Mouse (Mus musculus) midbrain, embryonic 15.5 days (tissue): ENCODE data around the gene Unc13b. TPM values are rescaled to one million over a fixed set of nuclear protein-coding genes. Genes with fewer than 3 reads are reported as not detected.

Source experiments
- ATAC-seq: fragments of 200-750 bp; cut with Nextera tagmentation; replicated peaks from 2 replicates; pipeline ENCODE4 v1.8.0; 2017; ENCODE audit warnings: moderate TSS enrichment
- H3K27ac ChIP-seq: fragments of 300-500 bp; sonication (generic); 2 replicates; pipeline ENCODE4 v1.5.1; 2015; ENCODE audit warnings: mild to moderate bottlenecking, inconsistent platforms
- H3K27me3 ChIP-seq: fragments of 300-500 bp; sonication (generic); replicated peaks from 2 replicates; pipeline ENCODE4 v1.6.1; 2015; ENCODE audit warnings: inconsistent platforms
- H3K36me3 ChIP-seq: fragments of 300-500 bp; sonication (generic); replicated peaks from 2 replicates; pipeline ENCODE4 v1.6.1; 2015; ENCODE audit warnings: inconsistent platforms
- H3K4me1 ChIP-seq: fragments of 300-500 bp; sonication (generic); 2 replicates; pipeline ENCODE4 v1.6.1; 2015; ENCODE audit warnings: inconsistent platforms
- H3K4me2 ChIP-seq: fragments of 300-500 bp; sonication (generic); 2 replicates; pipeline ENCODE4 v1.6.1; 2015; ENCODE audit warnings: inconsistent platforms, mild to moderate bottlenecking, moderate library complexity
- H3K4me3 ChIP-seq: fragments of 300-500 bp; sonication (generic); 2 replicates; pipeline ENCODE4 v1.5.1; 2015; ENCODE audit warnings: mild to moderate bottlenecking, inconsistent platforms
- H3K9ac ChIP-seq: fragments of 300-500 bp; sonication (generic); 2 replicates; pipeline ENCODE4 v1.6.1; 2015; ENCODE audit warnings: mild to moderate bottlenecking, inconsistent platforms
- H3K9me3 ChIP-seq: fragments of 300-500 bp; sonication (generic); 2 replicates; pipeline ENCODE4 v1.6.1; 2016; ENCODE audit warnings: inconsistent platforms
- WGBS: fragments of 180-500 bp; shearing (Covaris S2); methylation state at CpG from one replicate; pipeline ENCODE4 v1.1.7; 2015; ENCODE audit warnings: mixed read lengths; 5-methylcytosine and 5-hydroxymethylcytosine counted together
- polyA plus RNA-seq: library from polyadenylated mRNA; unstranded; fragments of >200 nt; fragmentation: Nextera tagmentation; extraction: Ambion mirVana; gene quantifications from 2 replicates; pipeline ENCODE4 v1.2.1, GENCODE M21; 2015

Unc13b gene
- polyA plus RNA-seq, 1 experiment from 2014 or later, result 21.2 TPM

- H3K9ac ChIP-seq, result peak overlapping the region; percentile 74
- H3K9me3 ChIP-seq, result no peaks in the 10 kb centered on the region
- peak overlapping the region; percentile 76 for H3K4me3 ChIP-seq
- H3K27ac ChIP-seq, result peak overlapping the region; percentile 79
- WGBS, result under 1% methylated on average over 25 of the region's 25 CpGs
- H3K27me3 ChIP-seq, result no peaks in the 10 kb centered on the region
- peaks cover 17% of the 10 kb centered on the region for H3K36me3 ChIP-seq
- peak overlapping the region; percentile 62 for H3K4me2 ChIP-seq
- ATAC-seq, result peak; percentile 97
- peaks cover 53% of the 10 kb centered on the region for H3K4me1 ChIP-seq
Observed at GRCm38 (mm10) chr4:43040114-43040572, 18.6 kb upstream of the Unc13b start.

- no peak overlapping the region for H3K9ac ChIP-seq
- H3K4me2 ChIP-seq, result peak overlapping the region; percentile 20; the same call in 1 of the 2 replicates
- H3K9me3 ChIP-seq, result no peaks in the 10 kb centered on the region
- ATAC-seq, result no peak
- H3K27me3 ChIP-seq, result no peaks in the 10 kb centered on the region
- H3K4me3 ChIP-seq, result no peak overlapping the region
- H3K36me3 ChIP-seq, result peaks cover 8% of the 10 kb centered on the region
- peaks cover 54% of the 10 kb centered on the region for H3K4me1 ChIP-seq
- H3K27ac ChIP-seq, result peak overlapping the region; percentile 46
- 51% methylated on average over 9 of the region's 9 CpGs for WGBS
Observed at GRCm38 (mm10) chr4:43040881-43041547, 17.7 kb upstream of the Unc13b start.

GRCm38 (mm10) chr4:43043644-43044357 is 15.0 kb upstream of the Unc13b start:
- peak overlapping the region; percentile 90 for H3K27ac ChIP-seq
- H3K9me3 ChIP-seq, result no peaks in the 10 kb centered on the region
- H3K4me3 ChIP-seq, result peak overlapping the region; percentile 54
- peaks cover 45% of the 10 kb centered on the region for H3K4me1 ChIP-seq
- ATAC-seq, result peak; percentile 48
- H3K4me2 ChIP-seq, result peak overlapping the region; percentile 81
- WGBS, result 5% methylated on average over 7 of the region's 7 CpGs
- no peaks in the 10 kb centered on the region for H3K27me3 ChIP-seq
- H3K9ac ChIP-seq, result peak overlapping the region; percentile 63
- no peaks in the 10 kb centered on the region for H3K36me3 ChIP-seq

- no peaks in the 10 kb centered on the region for H3K27me3 ChIP-seq
- no peaks in the 10 kb centered on the region for H3K9me3 ChIP-seq
- H3K4me1 ChIP-seq, result peaks cover 39% of the 10 kb centered on the region
- peak overlapping the region; percentile 63 for H3K9ac ChIP-seq
- no peak for ATAC-seq
- H3K4me2 ChIP-seq, result peak overlapping the region; percentile 81
- no peaks in the 10 kb centered on the region for H3K36me3 ChIP-seq
- peak overlapping the region; percentile 90 for H3K27ac ChIP-seq
- peak overlapping the region; percentile 54 for H3K4me3 ChIP-seq
- WGBS, result 2% methylated on average over 4 of the region's 4 CpGs
Observed at GRCm38 (mm10) chr4:43044673-43045072, 14.1 kb upstream of the Unc13b start.

GRCm38 (mm10) chr4:43045285-43045658 is 13.5 kb upstream of the Unc13b start:
- peak overlapping the region; percentile 54 for H3K4me3 ChIP-seq

GRCm38 (mm10) chr4:43045659-43046302 is 13.0 kb upstream of the Unc13b start, which contains the start of gene Fam214b:
TSS of gene Fam214b (minus strand) at chr4:43046220.
- under 1% methylated on average over 33 of the region's 33 CpGs for WGBS
- H3K27ac ChIP-seq, result peak within 1 kb of the TSS; percentile 90
- H3K4me1 ChIP-seq, result peaks cover 35% of the 10 kb centered on the region
- H3K36me3 ChIP-seq, result no peaks in the 10 kb centered on the region
- peak; percentile 89 for ATAC-seq
- H3K4me3 ChIP-seq, result peak within 1 kb of the TSS; percentile 54
- H3K4me2 ChIP-seq, result peak within 1 kb of the TSS; percentile 81
- H3K9ac ChIP-seq, result peak within 1 kb of the TSS; percentile 63
- H3K27me3 ChIP-seq, result no peaks in the 10 kb centered on the region
- no peaks in the 10 kb centered on the region for H3K9me3 ChIP-seq

More at GRCm38 (mm10) chr4:43045285-43045658, 13.5 kb upstream of the Unc13b start:
- H3K27ac ChIP-seq, result peak overlapping the region; percentile 90
- peak; percentile 22 for ATAC-seq
- H3K9me3 ChIP-seq, result no peaks in the 10 kb centered on the region
- H3K27me3 ChIP-seq, result no peaks in the 10 kb centered on the region
- no peaks in the 10 kb centered on the region for H3K36me3 ChIP-seq
- H3K9ac ChIP-seq, result peak overlapping the region; percentile 63
- WGBS, result under 1% methylated on average over 13 of the region's 13 CpGs
- peak overlapping the region; percentile 81 for H3K4me2 ChIP-seq
- H3K4me1 ChIP-seq, result peaks cover 39% of the 10 kb centered on the region

GRCm38 (mm10) chr4:43046607-43047006 is 12.1 kb upstream of the Unc13b start:
- H3K27ac ChIP-seq, result no peak overlapping the region
- no peak overlapping the region for H3K9ac ChIP-seq

GRCm38 (mm10) chr4:43047231-43047630 is 11.5 kb upstream of the Unc13b start:
- H3K27ac ChIP-seq, result no peak overlapping the region
- no peak overlapping the region; the same call in 1 of the 2 replicates for H3K4me2 ChIP-seq
- ATAC-seq, result no peak
- WGBS, result 5% methylated on average over 5 of the region's 5 CpGs
- peaks cover 32% of the 10 kb centered on the region for H3K4me1 ChIP-seq
- H3K36me3 ChIP-seq, result no peaks in the 10 kb centered on the region
- no peaks in the 10 kb centered on the region for H3K27me3 ChIP-seq
- no peak overlapping the region for H3K4me3 ChIP-seq
- no peak overlapping the region for H3K9ac ChIP-seq
- no peaks in the 10 kb centered on the region for H3K9me3 ChIP-seq

More at GRCm38 (mm10) chr4:43046607-43047006, 12.1 kb upstream of the Unc13b start:
- no peak overlapping the region for H3K4me3 ChIP-seq
- no peaks in the 10 kb centered on the region for H3K9me3 ChIP-seq
- no peaks in the 10 kb centered on the region for H3K36me3 ChIP-seq
- peak overlapping the region; percentile 81 for H3K4me2 ChIP-seq
- no peaks in the 10 kb centered on the region for H3K27me3 ChIP-seq
- ATAC-seq, result no peak
- H3K4me1 ChIP-seq, result peaks cover 32% of the 10 kb centered on the region
- WGBS, result 60% methylated on average over 5 of the region's 5 CpGs

GRCm38 (mm10) chr4:43052627-43053026 is 6.1 kb upstream of the Unc13b start:
- no peak for ATAC-seq
- H3K9ac ChIP-seq, result no peak overlapping the region
- H3K27ac ChIP-seq, result no peak overlapping the region
- no peak overlapping the region for H3K4me2 ChIP-seq
- WGBS, result 10% methylated on average over 4 of the region's 4 CpGs
- H3K27me3 ChIP-seq, result no peaks in the 10 kb centered on the region
- H3K9me3 ChIP-seq, result no peaks in the 10 kb centered on the region
- H3K36me3 ChIP-seq, result no peaks in the 10 kb centered on the region
- 0 out of 2 replicates have a peak, but pooled peaks cover under 1% of the 10 kb centered on the region for H3K4me1 ChIP-seq
- no peak overlapping the region for H3K4me3 ChIP-seq

GRCm38 (mm10) chr4:43057654-43058053 is 1.1 kb upstream of the Unc13b start:
- Histone ChIP-seq H3K27ac (no peak overlapping the region), H3K4me2 (no peak overlapping the region), H3K4me3 (no peak overlapping the region), H3K9me3 (no peaks in the 10 kb centered on the region), H3K4me1 (peaks cover 15% of the 10 kb centered on the region), H3K9ac (no peak overlapping the region), H3K36me3 (no peaks in the 10 kb centered on the region), H3K27me3 (no peaks in the 10 kb centered on the region)
- no peak for ATAC-seq
- 93% methylated on average over 5 of the region's 5 CpGs for WGBS

GRCm38 (mm10) chr4:43058392-43058752 is 381 bp upstream of the Unc13b start:
- Histone ChIP-seq H3K9me3 (no peaks in the 10 kb centered on the region), H3K9ac (no peak overlapping the region), H3K4me2 (peak overlapping the region; percentile 67), H3K36me3 (no peaks in the 10 kb centered on the region), H3K27me3 (no peaks in the 10 kb centered on the region), H3K27ac (peak overlapping the region; percentile 85), H3K4me1 (peaks cover 15% of the 10 kb centered on the region), H3K4me3 (peak overlapping the region; percentile 67)
- 15% methylated on average over 8 of the region's 8 CpGs for WGBS
- ATAC-seq, result peak; percentile 51; the same call in 1 of the 2 replicates

GRCm38 (mm10) chr4:43059697-43060096 is 944 bp downstream of the Unc13b start:
- H3K9ac ChIP-seq, result peak overlapping the region; percentile 66; the same call in 1 of the 2 replicates
- H3K27ac ChIP-seq, result no peak overlapping the region
- no peak for ATAC-seq
- H3K4me3 ChIP-seq, result peak overlapping the region; percentile 67
- H3K4me2 ChIP-seq, result peak overlapping the region; percentile 67
- 31% methylated on average over 3 of the region's 3 CpGs for WGBS
- H3K36me3 ChIP-seq, result no peaks in the 10 kb centered on the region
- no peaks in the 10 kb centered on the region for H3K9me3 ChIP-seq
- H3K27me3 ChIP-seq, result no peaks in the 10 kb centered on the region
- H3K4me1 ChIP-seq, result peaks cover 15% of the 10 kb centered on the region
